Mouse (Mus musculus): ENCODE results near the gene Exoc2. TPM values are rescaled to one million over a fixed set of nuclear protein-coding genes. Genes with fewer than 3 reads are reported as not detected.

Gene Exoc2
- total and polyA plus RNA-seq, 3 experiments: 22.1 to 26.0 TPM; not detected in 1

DNA sequence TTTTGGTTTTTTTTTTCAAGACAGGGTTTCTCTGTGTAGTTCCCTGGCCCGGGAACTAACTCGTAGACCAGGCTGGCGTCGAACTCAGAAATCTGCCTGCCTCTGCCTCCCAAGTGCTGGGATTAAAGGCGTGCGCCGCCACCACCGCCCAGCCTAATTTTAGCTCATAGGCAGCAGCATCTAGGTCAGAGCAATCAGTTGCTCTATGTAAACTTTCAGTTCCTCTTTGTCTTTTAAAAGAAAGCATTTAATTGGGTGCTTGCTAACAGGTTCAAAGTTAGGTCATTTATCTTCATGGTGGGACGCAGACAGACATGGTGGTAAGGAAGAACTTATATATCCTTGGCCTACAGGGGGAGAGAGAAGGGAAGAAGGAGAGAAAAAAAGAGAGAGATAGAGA lies 24.7 kb downstream of the Exoc2 start:
- H3K79me2 ChIP-seq (ENCODE audit: control insufficient read depth, insufficient read depth, low read length, poor library complexity): no peaks in the 10 kb centered on the region; the same call in 1 of the 2 replicates
- TF ChIP-seq USF2 (IDR thresholded peaks at IDR 0.05; ENCODE audit: borderline replicate concordance in 1 of 2, insufficient read depth in 1 of 2, low read depth in 1 of 2, low read length in 2 of 2) (no peak), POLR2A (IDR thresholded peaks at IDR 0.05; ENCODE audit: control insufficient read depth in 1 of 2, insufficient read depth in 1 of 2, low read depth in 1 of 2, low read length in 2 of 2, poor library complexity in 1 of 2) (no peak), POLR2AphosphoS5 (IDR thresholded peaks at IDR 0.05; ENCODE audit: borderline replicate concordance, low read depth, low read length) (no peak), USF1 (IDR thresholded peaks at IDR 0.05; ENCODE audit: low read depth, low read length) (no peak), ELF1 (IDR thresholded peaks at IDR 0.05; ENCODE audit: low read depth, low read length) (no peak), TCF12 (IDR thresholded peaks at IDR 0.05; ENCODE audit: low read depth, low read length) (no peak), SMC3 (IDR thresholded peaks at IDR 0.05; ENCODE audit: low read depth, low read length) (no peak), MYC (IDR thresholded peaks at IDR 0.05; ENCODE audit: low read depth, low read length) (no peak), ZKSCAN1 (IDR thresholded peaks at IDR 0.05; ENCODE audit: low read depth, low read length) (no peak), MAFK (IDR thresholded peaks at IDR 0.05; ENCODE audit: borderline replicate concordance, low read depth, low read length) (no peak), JUND (IDR thresholded peaks at IDR 0.05; ENCODE audit: low read depth, low read length) (no peak)
- H3K36me3 ChIP-seq (ENCODE audit: control insufficient read depth in 1 of 2, insufficient read depth in 2 of 2, low read length in 2 of 2): peaks cover 2 to 6% of the 10 kb centered on the region in 2 experiments; a peak in 3 of 4 replicates
- no peak overlapping the region for H3K27ac ChIP-seq (ENCODE audit: control insufficient read depth, low read depth, low read length)
- no peak overlapping the region for H3K9ac ChIP-seq (ENCODE audit: control insufficient read depth, low read depth, low read length, poor library complexity, severe bottlenecking)
- no peak for DNase-seq (ENCODE audit: low read depth, low spot score)
- no peak overlapping the region for H3K4me3 ChIP-seq (ENCODE audit: control insufficient read depth in 1 of 2, insufficient read depth in 1 of 2, low read depth in 2 of 2, low read length in 2 of 2)
- H3K27me3 ChIP-seq (ENCODE audit: control insufficient read depth in 1 of 2, insufficient read depth in 2 of 2, low read length in 2 of 2): no peaks in the 10 kb centered on the region
- no peaks in the 10 kb centered on the region for H3K9me3 ChIP-seq (replicated peaks; ENCODE audit: insufficient read depth, low read length)
- H3K4me1 ChIP-seq (ENCODE audit: control insufficient read depth in 1 of 2, insufficient read depth in 2 of 2, low read length in 2 of 2): peaks cover 0 to 14% of the 10 kb centered on the region in 2 experiments; a peak in 1 of 4 replicates

GRCm38 (mm10) chr13:30947540-30947939 lies 26.4 kb downstream of the Exoc2 start, which contains the start of gene Hus1b:
TSS of gene Hus1b (minus strand) at chr13:30947759.
- H3K79me2 ChIP-seq (ENCODE audit: control insufficient read depth, insufficient read depth, low read length, poor library complexity): no peaks in the 10 kb centered on the region; the same call in 1 of the 2 replicates
- H3K4me3 ChIP-seq (ENCODE audit: control insufficient read depth in 1 of 2, insufficient read depth in 1 of 2, low read depth in 2 of 2, low read length in 2 of 2): no peak within 1 kb of the TSS
- no peaks in the 10 kb centered on the region for H3K27me3 ChIP-seq (ENCODE audit: control insufficient read depth in 1 of 2, insufficient read depth in 2 of 2, low read length in 2 of 2)
- H3K27ac ChIP-seq (ENCODE audit: control insufficient read depth, low read depth, low read length): no peak within 1 kb of the TSS
- H3K36me3 ChIP-seq (ENCODE audit: control insufficient read depth in 1 of 2, insufficient read depth in 2 of 2, low read length in 2 of 2): peaks cover 2 to 6% of the 10 kb centered on the region in 2 experiments; a peak in 3 of 4 replicates
- no peaks in the 10 kb centered on the region for H3K9me3 ChIP-seq (replicated peaks; ENCODE audit: insufficient read depth, low read length)
- DNase-seq (ENCODE audit: low read depth, low spot score): no peak
- H3K4me1 ChIP-seq (ENCODE audit: control insufficient read depth in 1 of 2, insufficient read depth in 2 of 2, low read length in 2 of 2): peaks cover 0 to 14% of the 10 kb centered on the region in 2 experiments; a peak in 1 of 4 replicates
- TF ChIP-seq USF1 (IDR thresholded peaks at IDR 0.05; ENCODE audit: low read depth, low read length) (no peak), RCOR1 (IDR thresholded peaks at IDR 0.05; ENCODE audit: low read depth, low read length) (no peak), MAZ (IDR thresholded peaks at IDR 0.05; ENCODE audit: low read depth, low read length) (no peak), MXI1 (IDR thresholded peaks at IDR 0.05; ENCODE audit: low read depth, low read length) (no peak), CHD1 (IDR thresholded peaks at IDR 0.05; ENCODE audit: low read depth, low read length) (no peak), USF2 (IDR thresholded peaks at IDR 0.05; ENCODE audit: borderline replicate concordance in 1 of 2, insufficient read depth in 1 of 2, low read depth in 1 of 2, low read length in 2 of 2) (no peak), E2F4 (IDR thresholded peaks at IDR 0.05; ENCODE audit: borderline replicate concordance, low read depth, low read length) (no peak), ETS1 (IDR thresholded peaks at IDR 0.05; ENCODE audit: low read depth, low read length) (no peak), UBTF (IDR thresholded peaks at IDR 0.05; ENCODE audit: borderline replicate concordance, insufficient read depth, low read depth, low read length) (no peak), POLR2AphosphoS5 (IDR thresholded peaks at IDR 0.05; ENCODE audit: borderline replicate concordance, low read depth, low read length) (no peak), KAT2A (conservative IDR thresholded peaks at IDR 0.05; ENCODE audit: low read depth, low read length) (no peak)
- H3K9ac ChIP-seq (ENCODE audit: control insufficient read depth, low read depth, low read length, poor library complexity, severe bottlenecking): no peak within 1 kb of the TSS
